Mouse (Mus musculus): Measurements from ENCODE around the gene Drap1.

Gene Drap1

GRCm38 (mm10) chr19:5424782-5425741, at the start of gene Drap1, which contains the start of gene AI837181:
Gene Drap1, minus strand, starts transcription at chr19:5424979.
Gene AI837181, plus strand, starts transcription at chr19:5425144.
- peak; percentile 94 to 98 for DNase-seq

GRCm38 (mm10) chr19:5473720-5474119, 48.9 kb upstream of the Drap1 start, which contains the start of gene Efemp2:
Gene Efemp2, plus strand, starts transcription at chr19:5473954.
- DNase-seq, result peak; percentile 56 to 76

DNA sequence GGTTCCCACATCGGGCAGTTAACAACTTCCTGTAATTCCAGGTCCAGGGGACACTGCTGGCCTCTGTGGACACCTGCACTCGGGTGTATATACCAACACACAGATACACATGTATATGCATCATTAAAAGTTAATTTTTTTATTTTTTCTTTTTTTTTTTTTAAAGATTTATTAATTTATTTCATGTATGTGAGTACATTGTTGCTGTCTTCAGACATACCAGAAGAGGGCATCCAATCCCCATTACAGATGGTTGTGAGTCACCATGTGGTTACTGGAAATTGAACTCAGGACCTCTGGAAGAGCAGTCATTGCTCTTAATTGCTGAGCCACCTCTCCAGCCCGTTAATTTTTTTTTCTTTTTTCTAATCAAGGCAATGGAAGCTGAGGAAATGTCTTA, 48.1 kb upstream of the Drap1 start:
- DNase-seq, result no peak

GRCm38 (mm10) chr19:5471846-5472245, 47.1 kb upstream of the Drap1 start:
- DNase-seq, result no peak

GRCm38 (mm10) chr19:5468374-5468773, 43.6 kb upstream of the Drap1 start, which contains the start of gene Ctsw:
Gene Ctsw, minus strand, starts transcription at chr19:5468507.
- DNase-seq, result no peak

GRCm38 (mm10) chr19:5466916-5467500, 42.2 kb upstream of the Drap1 start:
- no peak for DNase-seq

GRCm38 (mm10) chr19:5465037-5465436, 40.3 kb upstream of the Drap1 start:
- peak in 1 of 2 experiments; percentile 27 for DNase-seq

DNA sequence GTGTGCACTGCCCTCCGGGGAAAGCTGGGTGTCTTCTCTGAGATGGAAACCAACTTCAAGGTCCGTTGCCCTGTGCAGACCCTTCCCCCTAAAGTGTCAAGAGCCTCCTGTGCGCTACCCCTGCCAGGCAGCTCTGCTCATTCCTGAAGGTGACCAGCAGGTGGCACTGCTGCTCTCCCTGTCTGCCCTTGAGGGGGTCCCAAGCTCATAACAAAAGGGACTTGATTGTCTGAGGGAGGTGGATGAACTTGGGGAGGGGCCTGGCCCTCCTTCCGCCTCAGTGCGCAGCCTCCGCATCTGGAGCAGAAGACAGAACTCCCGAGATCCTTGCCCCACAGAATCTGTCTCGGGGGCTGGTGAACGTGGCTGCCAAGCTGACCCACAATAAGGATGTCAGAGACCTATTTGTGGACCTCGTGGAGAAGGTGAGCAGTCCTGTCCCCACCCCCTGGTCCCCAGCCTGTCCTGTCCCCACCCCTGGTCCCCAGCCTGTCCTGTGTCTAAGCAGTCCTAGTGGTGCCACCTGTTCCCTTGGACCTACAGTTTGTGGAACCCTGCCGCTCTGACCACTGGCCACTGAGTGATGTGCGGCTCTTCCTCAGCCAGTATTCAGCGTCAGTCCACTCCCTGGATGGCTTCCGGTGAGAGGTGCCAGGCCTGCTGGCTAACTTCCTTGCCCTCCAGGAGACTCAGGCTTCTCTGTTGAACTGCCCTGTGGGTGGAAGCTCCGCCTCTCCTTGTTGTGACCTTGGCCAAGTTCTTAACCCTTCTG, 39.2 kb upstream of the Drap1 start:
- peak; percentile 76 to 82 for DNase-seq

GRCm38 (mm10) chr19:5463212-5463611, 38.4 kb upstream of the Drap1 start:
- peak in 1 of 2 experiments; percentile 23 for DNase-seq

DNA sequence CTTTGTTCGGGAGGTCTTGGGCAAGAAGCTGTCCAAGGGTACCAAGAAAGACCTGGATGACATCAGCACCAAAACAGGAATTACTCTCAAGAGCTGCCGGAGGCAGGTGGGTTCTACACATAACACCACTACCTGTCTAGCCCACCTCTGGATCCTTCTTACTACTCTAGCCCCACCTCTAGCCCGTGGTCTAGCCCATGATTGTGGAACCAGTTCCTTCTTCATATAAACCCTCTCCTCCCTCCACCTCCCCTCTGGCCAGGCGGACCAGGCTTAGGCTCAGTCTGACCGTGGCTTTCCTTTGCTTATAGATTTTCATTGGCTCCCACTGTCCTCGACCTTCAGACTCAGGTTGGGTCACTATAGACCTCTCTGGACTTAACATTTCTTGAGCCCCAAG, 36.6 kb upstream of the Drap1 start:
- DNase-seq, result no peak

GRCm38 (mm10) chr19:5460465-5460911, 35.7 kb upstream of the Drap1 start, which contains the start of gene Fibp:
Gene Fibp, plus strand, starts transcription at chr19:5460615.
- peak; percentile 92 for DNase-seq

DNA sequence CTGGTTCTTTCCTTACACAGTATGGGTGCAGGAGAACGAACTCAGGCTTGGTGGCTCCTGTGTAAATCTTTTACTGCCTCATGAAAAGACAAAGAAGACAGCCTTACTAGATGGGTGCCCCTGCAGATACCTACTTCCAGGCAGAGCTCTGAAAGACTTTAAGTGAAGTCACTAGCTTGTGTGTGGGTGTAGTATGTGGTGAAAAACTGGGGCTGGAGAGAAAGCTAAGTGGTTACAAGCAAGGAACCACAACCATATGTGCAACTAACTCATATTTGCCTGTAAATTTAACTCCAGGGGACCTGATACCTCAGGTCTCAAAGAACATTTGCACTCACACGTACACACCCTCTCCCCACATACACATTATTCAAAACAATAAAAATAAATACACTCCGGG, 35.1 kb upstream of the Drap1 start:
- peak in 1 of 2 experiments; percentile 9 for DNase-seq

DNA sequence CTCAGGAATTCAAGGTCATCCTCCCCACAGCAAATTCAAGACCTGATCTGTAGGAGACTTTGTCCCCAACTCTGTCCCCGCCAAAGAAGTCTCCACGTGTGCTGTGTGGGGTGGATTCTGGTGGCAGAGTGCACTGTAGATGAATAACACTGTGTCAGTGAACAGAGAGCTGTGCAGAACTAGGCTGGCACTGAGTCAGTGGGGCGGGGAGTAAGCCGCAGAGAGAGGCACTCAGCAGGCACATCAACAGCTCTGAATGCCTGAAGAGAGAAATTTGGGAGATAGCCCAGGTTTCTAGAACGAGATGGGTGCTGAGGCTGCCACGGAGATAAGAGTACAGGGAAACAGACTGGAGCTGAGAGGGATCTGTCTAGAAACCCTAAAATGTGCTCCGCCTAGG, 34.2 kb upstream of the Drap1 start:
- DNase-seq, result peak; percentile 11 to 48

DNA sequence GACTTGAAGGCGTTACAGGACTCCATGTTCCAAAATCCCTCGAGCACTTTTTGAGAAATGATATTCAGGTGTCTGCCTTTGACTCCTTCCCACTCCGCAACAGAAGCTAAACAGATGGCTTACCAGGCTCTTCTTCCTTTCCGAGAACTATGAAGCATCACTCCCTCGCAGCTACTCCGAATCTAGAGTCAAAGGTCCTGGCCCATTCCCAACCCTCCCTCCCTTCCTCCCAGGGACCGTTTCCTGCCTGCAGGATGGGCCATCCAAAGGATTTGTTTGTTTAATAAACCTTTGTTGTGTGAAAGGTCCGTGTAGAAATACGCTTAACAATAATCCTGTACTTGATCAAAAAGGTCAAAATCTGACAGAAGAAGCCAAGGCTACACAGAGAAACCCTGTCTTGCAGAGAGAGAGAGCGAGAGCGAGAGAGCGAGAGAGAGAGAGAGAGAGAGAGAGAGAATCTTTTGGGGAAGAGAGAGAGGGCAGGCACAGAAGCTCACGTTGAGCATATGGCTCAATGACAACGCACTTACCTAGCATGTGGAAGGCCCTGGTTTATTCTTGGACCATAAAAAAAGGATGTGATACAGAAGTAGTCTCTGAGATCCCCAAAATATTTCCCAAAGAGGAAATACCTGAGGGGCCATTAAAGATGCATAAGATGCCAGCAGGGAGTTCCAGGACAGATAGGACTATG, 33.1 kb upstream of the Drap1 start, which contains the start of gene Ccdc85b:
Gene Ccdc85b, minus strand, starts transcription at position 149 of the 697 bp plus-strand sequence.
- DNase-seq, result no peak

DNA sequence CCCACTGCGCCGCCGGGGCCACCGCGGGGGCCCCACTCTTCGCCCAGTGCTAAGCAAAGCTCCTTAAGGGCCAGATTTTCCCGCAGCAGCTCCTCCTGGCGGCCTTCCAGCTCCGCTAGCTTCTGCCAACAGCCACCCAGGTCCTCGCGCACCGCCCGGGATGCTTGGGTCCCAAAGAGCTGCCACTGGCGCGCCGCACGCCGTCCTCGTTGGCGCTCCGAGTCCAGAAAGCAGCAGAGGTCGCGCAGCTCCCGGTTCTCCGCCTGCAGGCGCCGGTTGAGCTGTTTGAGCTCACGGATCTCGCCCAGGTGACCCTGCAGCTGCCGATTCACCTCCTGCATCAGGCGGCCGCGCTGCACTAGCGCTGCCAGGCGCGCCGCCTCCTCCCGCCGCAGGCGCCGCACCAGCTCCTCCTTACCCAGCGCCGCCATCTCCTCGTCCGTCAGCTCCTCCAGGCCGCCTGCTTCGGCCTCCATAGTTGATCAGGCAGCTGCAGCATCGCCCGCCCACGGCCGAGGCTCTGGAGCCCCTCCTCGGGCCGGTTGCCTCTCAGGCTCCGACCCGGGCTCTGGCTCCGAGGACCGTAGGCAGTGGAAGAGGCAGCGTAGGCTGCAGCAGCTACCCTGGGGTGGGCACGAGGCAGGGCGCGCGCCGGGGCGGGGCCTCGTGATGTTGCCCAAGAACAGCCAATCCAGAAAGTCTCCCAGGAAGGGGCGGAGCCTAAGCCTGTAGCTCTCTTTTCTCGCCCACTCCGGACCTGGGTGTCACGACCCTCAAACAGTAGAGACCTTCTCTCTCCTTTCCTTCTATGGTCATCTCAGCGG, 32.4 kb upstream of the Drap1 start:
- peak; percentile 99 for DNase-seq

DNA sequence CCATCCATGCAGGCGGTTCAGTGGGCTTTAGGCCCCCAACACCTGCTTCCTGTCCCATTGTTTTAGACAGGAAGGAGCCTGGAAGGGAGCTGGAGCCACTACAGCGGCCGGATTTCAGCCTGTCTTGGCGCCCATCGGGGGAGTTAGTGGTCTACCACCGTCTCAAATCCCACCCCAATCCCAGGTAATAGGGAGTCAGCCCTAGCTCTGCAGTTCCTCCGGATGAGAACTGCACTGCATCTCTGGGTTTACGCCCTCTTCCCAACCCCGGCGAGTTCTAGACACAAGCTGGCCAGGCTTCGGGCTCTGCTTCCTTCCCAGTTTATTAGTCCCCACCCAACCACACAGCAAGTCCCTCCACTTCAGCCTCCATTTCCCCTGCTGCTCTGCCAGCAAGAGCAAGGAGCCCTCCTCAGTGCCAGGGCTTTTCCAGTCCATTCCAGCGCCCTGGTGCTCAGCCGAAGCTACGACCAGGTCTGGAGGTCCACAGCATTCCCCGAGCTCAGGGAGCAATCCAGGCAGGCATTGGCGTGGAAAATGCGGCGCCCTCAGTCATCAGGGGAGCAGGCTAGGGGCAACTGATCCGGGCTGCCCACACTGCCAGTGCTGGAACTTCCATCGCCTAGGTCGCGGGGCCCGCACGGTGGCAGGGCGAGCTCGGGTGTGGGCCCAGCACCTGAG, 31.6 kb upstream of the Drap1 start:
- peak in 1 of 2 experiments; percentile 13 for DNase-seq

- no peak for DNase-seq
These were observed 30.8 kb upstream of the Drap1 start for GRCm38 (mm10) chr19:5455568-5455967.

- no peak for DNase-seq
These were observed 30.3 kb upstream of the Drap1 start for GRCm38 (mm10) chr19:5455037-5455436.

- no peak for DNase-seq
These were observed 27.0 kb upstream of the Drap1 start for GRCm38 (mm10) chr19:5451766-5452165.

- no peak for DNase-seq
These were observed 24.9 kb upstream of the Drap1 start for GRCm38 (mm10) chr19:5449673-5450072.

All from cerebellum, postnatal 25 days (tissue).